ENCODE assay signal across 8 mouse cellular contexts in the genomic region with DNA sequence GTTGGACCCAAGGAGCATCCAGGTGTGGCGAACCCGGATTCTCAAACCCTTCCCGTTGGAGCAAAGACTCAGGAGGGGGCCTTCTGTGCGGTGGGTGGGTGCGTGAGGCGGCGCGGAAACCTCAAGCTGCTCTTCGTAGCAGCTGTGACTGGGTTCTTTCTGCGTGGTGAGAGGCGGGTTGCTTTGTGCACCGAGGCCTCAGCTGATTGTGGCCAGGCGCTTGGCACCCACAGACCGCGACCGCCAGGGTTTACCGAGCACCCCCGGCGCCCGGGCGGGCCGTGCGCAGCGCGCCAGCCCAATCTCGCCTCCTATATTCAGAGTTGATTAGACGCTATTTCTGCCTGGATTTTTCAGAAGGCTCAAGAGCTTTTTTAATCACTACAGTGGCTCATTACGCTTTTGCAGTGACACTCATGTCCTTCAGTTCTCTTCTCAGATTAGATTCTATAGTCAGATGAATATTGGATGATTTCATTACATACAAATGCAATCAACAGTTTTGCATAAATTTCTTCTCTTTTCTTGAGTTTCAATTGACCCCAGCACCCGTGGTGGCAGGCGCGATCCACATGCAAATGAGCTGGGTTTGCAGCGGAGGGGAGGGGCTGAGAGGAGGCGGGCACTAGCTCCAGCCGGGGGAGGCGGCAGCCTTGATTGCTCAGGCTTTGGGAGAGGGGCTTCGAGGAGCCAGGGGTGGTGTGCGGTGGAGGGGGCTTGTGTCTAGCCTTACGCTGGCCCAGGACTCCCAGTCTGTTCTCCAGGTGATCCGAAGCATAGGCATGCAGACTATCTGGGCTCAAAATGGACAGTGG. TPM values are rescaled to one million over a fixed set of nuclear protein-coding genes. Genes with fewer than 3 reads are reported as not detected.
A peak's percentile ranks its signal among the peaks of the same experiment; 100 is the strongest.
DNase-seq lines count a peak whose midpoint lies in the region; ATAC-seq and TF ChIP-seq lines count a peak whose summit lies in the region.

No protein-coding gene starts in this region.

- H3K4me1 ChIP-seq in thymus, adult 2 months (replicated peaks; ENCODE audit: control insufficient read depth, insufficient read depth, low read length), result peaks cover 4% of the 10 kb centered on the region; the same call in 1 of the 2 replicates

- TF ChIP-seq POLR2A in thymus, adult 2 months (IDR thresholded peaks at IDR 0.05; ENCODE audit: control insufficient read depth, extremely low read depth, insufficient read depth, low read length, poor library complexity), result no peak

- no peak overlapping the region for H3K4me3 ChIP-seq in thymus, adult 2 months (ENCODE audit: control insufficient read depth, insufficient read depth, low read length)

- peak; percentile 60 to 67 for ATAC-seq in hematopoietic stem cell, adult 5-6 weeks (replicated peaks in 1 of 2; ENCODE audit: insufficient read depth in 1 of 2, low FRiP score in 2 of 2, low TSS enrichment in 1 of 2, low read depth in 1 of 2, poor library complexity in 2 of 2, severe bottlenecking in 2 of 2)

- WGBS in thymus, adult 2 months, result 3% methylated on average over 39 of the region's 39 CpGs

- no peak overlapping the region for H3K27ac ChIP-seq in thymus, adult 2 months (ENCODE audit: control insufficient read depth, insufficient read depth, low read length)

- no peaks in the 10 kb centered on the region for H3K36me3 ChIP-seq in thymus, adult 2 months (ENCODE audit: control insufficient read depth, insufficient read depth, low read length)

- peaks cover 8% of the 10 kb centered on the region; the same call in 1 of the 2 replicates for H3K27me3 ChIP-seq in thymus, adult 2 months (ENCODE audit: control insufficient read depth, insufficient read depth, low read length)

- DNase-seq in adrenal gland, adult 2 months, result peak; percentile 56
- DNase-seq in adrenal gland, adult 8-10 months, result no peak
- peak; percentile 20 for DNase-seq in thymus, adult 2 months
- no peak for DNase-seq in thymus, adult 18-20 months
- DNase-seq in liver, result peak; percentile 75
- DNase-seq in neural tube, embryonic 10.5 days (ENCODE audit: extremely low spot score, low spot score), result peak; percentile 32
- DNase-seq in thymus, postnatal 14 days, result peak; percentile 23

- TF ChIP-seq CTCF in thymus, adult 2 months (IDR thresholded peaks at IDR 0.05; ENCODE audit: borderline replicate concordance, control insufficient read depth, extremely low read depth, insufficient read depth, low read length, poor library complexity), result no peak

RNA-seq across cellular contexts. Expression of gene Ptgs1, which starts 27.0 kb away (rescaled TPM):
- total RNA-seq in adrenal gland, adult 2 months (2021), result 10 to 100 TPM; 15.0 to 15.6 TPM
- polyA plus RNA-seq in adrenal gland, adult 2 months (2012; rRNA removed), result 17.9 and 26.2 TPM in 2 replicates
- 10 to 100 TPM; 13.6 to 28.0 (median 17.8) TPM for total RNA-seq in adrenal gland, adult 8-10 months (2022)
- polyA plus RNA-seq in thymus, adult 2 months (2012; rRNA removed), result 12.7 and 15.0 TPM in 2 replicates
- total RNA-seq in hematopoietic stem cell, adult 5-6 weeks (2017), result 28.5 and 46.1 TPM in 2 replicates

Comparison
In these comparisons a context has a peak if more than half of its experiments do, and no peak if none do; other contexts are left out.
1. DNase-seq: peak in adrenal gland, adult 2 months (single experiment), thymus, adult 2 months (single experiment), liver (single experiment), neural tube, embryonic 10.5 days (single experiment) and thymus, postnatal 14 days (single experiment); none in adrenal gland, adult 8-10 months (single experiment) and thymus, adult 18-20 months (0 of 2).